Mouse (Mus musculus): ENCODE data around the gene Tubg1. TPM values are rescaled to one million over a fixed set of nuclear protein-coding genes. Genes with fewer than 3 reads are reported as not detected.

The Tubg1 gene
- polyA plus RNA-seq, 1 experiment from 2014 or later: 62.7 TPM

Small RNAs within 50 kb of the gene (microRNA-seq; reads per million reads assigned to microRNA genes)
- gene Gm27626: not detected

Other genes starting within 250 kb of the Tubg1 start
- 72.9 and 85.2 TPM in 2 replicates for gene Stat3, start 180.4 kb upstream of the Tubg1 start, polyA plus RNA-seq (2015; fragmentation: Nextera tagmentation; extraction: Ambion mirVana)
- gene Cavin1, start 149.1 kb upstream of the Tubg1 start, polyA plus RNA-seq (2015; fragmentation: Nextera tagmentation; extraction: Ambion mirVana): 368 and 413 TPM in 2 replicates
- 39.5 and 43.6 TPM in 2 replicates for gene Atp6v0a1, start 110.5 kb upstream of the Tubg1 start, polyA plus RNA-seq (2015; fragmentation: Nextera tagmentation; extraction: Ambion mirVana)
- 12.7 and 16.4 TPM in 2 replicates for gene Naglu, start 49.9 kb upstream of the Tubg1 start, polyA plus RNA-seq (2015; fragmentation: Nextera tagmentation; extraction: Ambion mirVana)
- 0.14 TPM in 1 of 2 replicates, not detected in the other for gene Hsd17b1, start 41.5 kb upstream of the Tubg1 start, polyA plus RNA-seq (2015; fragmentation: Nextera tagmentation; extraction: Ambion mirVana)
- gene Coasy, start 37.4 kb upstream of the Tubg1 start, polyA plus RNA-seq (2015; fragmentation: Nextera tagmentation; extraction: Ambion mirVana): 40.3 TPM in 2 replicates
- gene Mlx, start 32.7 kb upstream of the Tubg1 start, polyA plus RNA-seq (2015; fragmentation: Nextera tagmentation; extraction: Ambion mirVana): 51.7 and 53.8 TPM in 2 replicates
- 27.4 and 28.0 TPM in 2 replicates for gene Psmc3ip, start 24.5 kb upstream of the Tubg1 start, polyA plus RNA-seq (2015; fragmentation: Nextera tagmentation; extraction: Ambion mirVana)
- 20.6 and 28.0 TPM in 2 replicates for gene Retreg3, start within 50 bp of the Tubg1 start, polyA plus RNA-seq (2015; fragmentation: Nextera tagmentation; extraction: Ambion mirVana)
- gene Tubg2, start 36.0 kb downstream of the Tubg1 start, polyA plus RNA-seq (2015; fragmentation: Nextera tagmentation; extraction: Ambion mirVana): 5.7 and 6.8 TPM in 2 replicates
- 1.2 and 1.4 TPM in 2 replicates for gene Cntnap1, start 50.6 kb downstream of the Tubg1 start, polyA plus RNA-seq (2015; fragmentation: Nextera tagmentation; extraction: Ambion mirVana)
- 21.7 and 22.1 TPM in 2 replicates for gene Plekhh3, start 51.4 kb downstream of the Tubg1 start, polyA plus RNA-seq (2015; fragmentation: Nextera tagmentation; extraction: Ambion mirVana)
- gene Ccr10, start 55.5 kb downstream of the Tubg1 start, polyA plus RNA-seq (2015; fragmentation: Nextera tagmentation; extraction: Ambion mirVana): 0.14 and 0.36 TPM in 2 replicates
- 15.6 and 17.6 TPM in 2 replicates for gene Ezh1, start 106.5 kb downstream of the Tubg1 start, polyA plus RNA-seq (2015; fragmentation: Nextera tagmentation; extraction: Ambion mirVana)
- gene Ramp2, start 126.1 kb downstream of the Tubg1 start, polyA plus RNA-seq (2015; fragmentation: Nextera tagmentation; extraction: Ambion mirVana): 99.6 and 110 TPM in 2 replicates
- 112 and 120 TPM in 2 replicates for gene Vps25, start 133.8 kb downstream of the Tubg1 start, polyA plus RNA-seq (2015; fragmentation: Nextera tagmentation; extraction: Ambion mirVana)
- gene Wnk4, start 140.6 kb downstream of the Tubg1 start, polyA plus RNA-seq (2015; fragmentation: Nextera tagmentation; extraction: Ambion mirVana): 7.9 and 9.9 TPM in 2 replicates
- gene Cntd1, start 159.1 kb downstream of the Tubg1 start, polyA plus RNA-seq (2015; fragmentation: Nextera tagmentation; extraction: Ambion mirVana): 0.70 and 1.3 TPM in 2 replicates
- 148 and 154 TPM in 2 replicates for gene Coa3, start 159.2 kb downstream of the Tubg1 start, polyA plus RNA-seq (2015; fragmentation: Nextera tagmentation; extraction: Ambion mirVana)
- gene Becn1, start 182.3 kb downstream of the Tubg1 start, polyA plus RNA-seq (2015; fragmentation: Nextera tagmentation; extraction: Ambion mirVana): 128 and 137 TPM in 2 replicates
- gene Psme3, start 196.3 kb downstream of the Tubg1 start, polyA plus RNA-seq (2015; fragmentation: Nextera tagmentation; extraction: Ambion mirVana): 116 and 125 TPM in 2 replicates
- 1.0 and 1.2 TPM in 2 replicates for gene Aoc2, start 205.1 kb downstream of the Tubg1 start, polyA plus RNA-seq (2015; fragmentation: Nextera tagmentation; extraction: Ambion mirVana)
- 0.90 and 1.5 TPM in 2 replicates for gene Aoc3, start 210.7 kb downstream of the Tubg1 start, polyA plus RNA-seq (2015; fragmentation: Nextera tagmentation; extraction: Ambion mirVana)
- not detected in 2 replicates for gene G6pc, start 247.6 kb downstream of the Tubg1 start, polyA plus RNA-seq (2015; fragmentation: Nextera tagmentation; extraction: Ambion mirVana)

All from limb, embryonic 15.5 days (tissue).